Mouse (Mus musculus) heart, adult 8-10 months (tissue): ENCODE results near the gene Aldh3a2. TPM values are rescaled to one million over a fixed set of nuclear protein-coding genes. Genes with fewer than 3 reads are reported as not detected.
A peak's percentile ranks its signal among the peaks of the same experiment; 100 is the strongest.

ENCODE experiments used
- DNase-seq: peaks from one replicate; pipeline ENCODE4 v3.0.0; 2022; ENCODE audit warnings: low spot score
- total RNA-seq, 4 experiments: library from RNA; stranded (reverse); gene quantifications; 2 replicates each; pipeline ENCODE4 v1.2.4; 2022

Aldh3a2 gene
- total RNA-seq, 4 experiments from 2014 or later: 32.4 to 40.9 (median 34.3) TPM

GRCm38 (mm10) chr11:61273928-61274327, 6.7 kb upstream of the Aldh3a2 start:
- no peak for DNase-seq

- no peak for DNase-seq
These were observed 4.3 kb upstream of the Aldh3a2 start for GRCm38 (mm10) chr11:61271612-61272011.

GRCm38 (mm10) chr11:61270406-61270805, 3.1 kb upstream of the Aldh3a2 start:
- no peak for DNase-seq

- no peak for DNase-seq
These were observed 1.5 kb upstream of the Aldh3a2 start for GRCm38 (mm10) chr11:61268626-61269349.

GRCm38 (mm10) chr11:61263841-61264240, 3.4 kb downstream of the Aldh3a2 start:
- no peak for DNase-seq

- no peak for DNase-seq
These were observed 4.7 kb downstream of the Aldh3a2 start for GRCm38 (mm10) chr11:61262516-61262915.

GRCm38 (mm10) chr11:61259106-61259505, 8.2 kb downstream of the Aldh3a2 start:
- no peak for DNase-seq

GRCm38 (mm10) chr11:61252807-61253206, 14.5 kb downstream of the Aldh3a2 start:
- no peak for DNase-seq

- DNase-seq: no peak
These were observed 15.5 kb downstream of the Aldh3a2 start for GRCm38 (mm10) chr11:61251741-61252140.

GRCm38 (mm10) chr11:61244406-61244805, 22.9 kb downstream of the Aldh3a2 start:
- no peak for DNase-seq

- DNase-seq: no peak
These were observed 31.2 kb downstream of the Aldh3a2 start for GRCm38 (mm10) chr11:61236015-61236414.

- DNase-seq: no peak
These were observed 33.1 kb downstream of the Aldh3a2 start for GRCm38 (mm10) chr11:61234174-61234573.

- DNase-seq: peak; percentile 79
These were observed 35.9 kb downstream of the Aldh3a2 start for GRCm38 (mm10) chr11:61231329-61231728.

GRCm38 (mm10) chr11:61228406-61228805, 38.9 kb downstream of the Aldh3a2 start:
- no peak for DNase-seq

- DNase-seq: no peak
These were observed 39.4 kb downstream of the Aldh3a2 start for GRCm38 (mm10) chr11:61227816-61228215.

GRCm38 (mm10) chr11:61225941-61226412, 41.3 kb downstream of the Aldh3a2 start:
- peak; percentile 61 for DNase-seq

- DNase-seq: no peak
These were observed 41.8 kb downstream of the Aldh3a2 start for GRCm38 (mm10) chr11:61225511-61225910.

GRCm38 (mm10) chr11:61224907-61225306, 42.4 kb downstream of the Aldh3a2 start:
- DNase-seq: no peak

- no peak for DNase-seq
These were observed 43.0 kb downstream of the Aldh3a2 start for GRCm38 (mm10) chr11:61224234-61224744.

GRCm38 (mm10) chr11:61222971-61223745, 44.1 kb downstream of the Aldh3a2 start:
- DNase-seq: no peak

GRCm38 (mm10) chr11:61222007-61222406, 45.3 kb downstream of the Aldh3a2 start:
- no peak for DNase-seq

GRCm38 (mm10) chr11:61220156-61220881, 46.9 kb downstream of the Aldh3a2 start:
- no peak for DNase-seq
